Mouse (Mus musculus) G1E-ER4 (cell line): ENCODE data around the gene Gm43064. TPM values are rescaled to one million over a fixed set of nuclear protein-coding genes. Genes with fewer than 3 reads are reported as not detected.

ENCODE experiments used
- GATA1 ChIP-seq: IDR thresholded peaks from one replicate; pipeline ENCODE4 v1.8.0; 2012; ENCODE audit warnings: low read length, inconsistent platforms
- polyA plus RNA-seq: library from polyadenylated mRNA; stranded (reverse); fragments of >175 nt; gene quantifications from 2 replicates; pipeline ENCODE4 v1.2.3, GENCODE M21; 2012

Gene Gm43064
- polyA plus RNA-seq, 1 experiment = 0.12 TPM

DNA sequence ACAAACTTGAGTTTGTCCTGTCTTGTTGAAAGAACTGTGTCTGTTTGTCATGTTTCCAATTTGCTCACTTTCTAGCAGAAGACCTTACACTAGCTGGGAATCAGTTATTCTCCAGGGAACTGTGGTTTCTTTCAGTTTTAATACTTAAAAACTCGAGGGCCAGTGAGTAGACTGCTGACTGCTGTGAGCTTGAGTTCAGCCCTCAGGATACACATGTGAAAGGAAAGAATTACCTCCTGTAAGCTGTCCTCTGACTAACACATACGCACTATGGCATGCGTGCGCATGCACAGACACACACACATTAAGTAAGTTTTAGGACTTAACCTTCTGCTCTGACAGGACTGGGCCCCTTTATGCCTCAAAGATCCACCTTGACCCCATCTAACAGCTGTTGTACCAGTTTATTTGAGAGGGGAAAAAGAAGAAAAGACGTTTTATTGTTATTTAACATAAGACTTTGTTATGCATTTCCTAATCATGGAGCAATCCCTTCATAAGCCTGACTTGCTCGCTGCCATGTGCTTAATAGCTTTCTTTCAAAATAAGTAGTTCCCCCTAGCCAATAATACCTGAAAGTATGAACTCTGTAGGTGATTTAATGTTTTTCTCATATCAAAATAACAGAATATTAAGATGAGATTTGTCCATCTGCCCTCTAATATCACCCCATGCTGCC is 26.0 kb downstream of the Gm43064 start:
- TF ChIP-seq GATA1 = no peak

DNA sequence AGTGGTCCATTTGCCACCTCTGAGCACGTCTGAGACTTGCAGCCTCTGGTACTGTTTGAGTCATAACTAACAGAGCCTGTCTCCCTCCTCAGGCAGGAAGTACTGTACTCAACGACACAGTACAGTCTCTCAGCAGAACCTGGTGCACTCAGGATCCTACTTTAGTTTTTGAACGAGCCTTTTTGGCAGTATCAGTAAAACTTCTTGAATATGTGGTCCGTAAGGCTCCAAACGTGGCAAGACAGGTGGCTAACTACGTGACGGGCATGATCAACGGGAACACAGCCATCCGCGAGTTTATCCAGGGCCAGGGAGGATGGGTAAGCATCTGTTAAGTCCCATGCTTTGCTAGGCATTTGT is 26.6 kb downstream of the Gm43064 start:
- no peak for TF ChIP-seq GATA1

DNA sequence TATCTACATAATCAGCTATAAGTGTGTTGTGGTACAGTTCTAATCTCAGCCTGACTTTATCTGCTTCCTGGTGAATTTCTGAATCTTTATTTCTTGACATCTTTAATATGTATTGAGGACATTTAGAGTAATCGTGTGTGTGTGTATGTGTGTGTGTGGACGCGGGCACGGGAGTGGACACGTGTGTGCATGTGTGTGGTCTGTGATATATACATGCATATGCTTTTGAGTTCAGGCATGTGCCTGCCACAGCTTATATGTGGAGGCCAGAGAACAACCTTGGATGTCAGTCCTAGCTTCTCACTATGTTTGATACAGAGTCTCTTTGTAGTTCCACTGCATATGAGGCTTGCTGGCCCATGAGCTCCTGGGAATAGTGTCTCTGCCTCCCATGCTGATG is 27.1 kb downstream of the Gm43064 start:
- no peak for TF ChIP-seq GATA1

DNA sequence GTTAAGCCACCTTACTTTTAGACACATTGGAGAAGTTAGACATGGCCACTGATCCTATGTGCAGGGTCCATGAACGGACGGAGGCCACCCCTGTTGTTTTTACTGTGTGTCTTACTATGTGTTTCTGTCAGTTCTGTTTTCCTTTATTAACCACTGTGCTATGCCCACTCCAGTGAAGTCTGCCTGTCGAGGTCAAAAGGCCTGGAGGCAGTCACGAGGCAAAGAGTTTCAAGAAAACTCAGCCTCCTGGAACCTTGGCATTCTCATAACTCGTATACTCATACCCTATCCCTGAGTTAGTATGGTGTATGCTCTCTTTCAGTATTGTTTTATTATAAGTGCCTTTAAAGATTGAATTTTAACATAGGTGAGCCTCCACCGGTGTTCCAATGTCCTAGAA is 30.3 kb downstream of the Gm43064 start:
- TF ChIP-seq GATA1 = no peak

DNA sequence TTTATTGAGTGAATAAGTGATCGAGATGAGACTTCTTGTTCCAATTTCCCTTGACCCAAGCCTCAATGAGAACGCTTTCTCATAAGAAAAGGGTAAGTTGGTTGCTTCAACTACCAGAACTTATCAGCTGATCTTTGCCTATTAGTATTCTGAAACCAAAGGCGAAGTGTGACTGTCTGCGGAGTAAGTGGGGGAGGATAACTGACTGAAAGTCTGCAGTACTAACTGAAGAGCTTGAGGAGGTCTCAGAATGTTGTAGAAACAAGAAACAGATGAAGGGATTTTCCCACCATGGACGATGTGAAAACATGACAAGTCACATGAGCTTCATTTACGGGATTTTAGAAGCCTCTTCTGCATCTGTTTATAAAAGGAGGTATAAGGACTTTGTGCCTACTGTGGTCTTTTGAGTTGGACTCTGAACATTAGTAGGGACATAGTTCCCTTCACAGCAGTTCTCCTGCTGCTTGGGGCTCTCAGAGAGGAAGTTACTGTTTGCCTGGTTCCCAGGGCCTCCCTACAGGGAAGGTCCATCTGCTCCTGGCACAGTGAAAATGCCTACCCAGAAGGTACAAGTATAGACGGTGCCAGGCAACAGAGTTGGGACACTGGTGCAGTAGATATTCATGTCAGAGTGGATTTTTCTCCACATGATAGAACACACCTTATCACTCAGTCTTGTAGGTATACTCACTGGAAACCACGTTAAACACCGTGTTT is 41.4 kb downstream of the Gm43064 start:
- no peak for TF ChIP-seq GATA1

- no peak for TF ChIP-seq GATA1
These were observed 42.1 kb downstream of the Gm43064 start for GRCm38 (mm10) chr3:103851481-103851880.

GRCm38 (mm10) chr3:103851882-103852281 is 42.5 kb downstream of the Gm43064 start:
- no peak for TF ChIP-seq GATA1

DNA sequence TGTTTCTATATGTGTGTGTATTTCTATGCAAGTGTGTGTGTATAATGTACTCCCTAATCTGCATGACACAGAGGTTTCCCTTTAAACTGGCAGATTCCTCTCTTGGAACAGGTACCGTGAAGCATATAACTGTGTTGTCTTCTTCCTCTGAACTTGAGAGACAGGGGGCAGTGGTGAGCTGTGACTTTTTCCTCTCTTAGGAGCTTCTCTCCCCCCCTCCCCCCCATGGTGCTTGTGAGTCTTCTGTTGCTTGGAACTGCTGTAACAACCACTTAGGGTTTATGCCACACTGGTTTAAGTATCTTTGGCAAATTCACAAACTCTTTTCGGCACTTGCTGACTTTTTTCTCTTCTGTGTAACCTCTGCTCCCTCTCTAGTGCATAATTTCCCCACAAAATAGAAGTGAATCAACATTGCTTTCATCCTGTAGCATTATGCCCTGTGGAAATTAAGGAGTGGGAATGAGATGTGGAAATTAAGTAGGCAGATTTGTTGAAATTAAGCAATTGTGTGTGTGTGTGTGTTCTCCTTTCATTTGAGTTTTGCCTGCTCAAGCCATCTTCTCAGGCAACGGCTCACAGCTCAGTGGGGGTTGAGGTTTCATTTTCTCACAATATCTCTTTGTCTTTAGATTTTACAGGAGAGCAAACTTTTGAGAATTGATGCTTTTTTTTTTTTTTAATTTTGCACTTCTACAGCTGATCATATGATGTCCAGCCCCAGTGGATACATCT is 43.4 kb downstream of the Gm43064 start:
- TF ChIP-seq GATA1 = no peak

- TF ChIP-seq GATA1 = no peak
These were observed 44.4 kb downstream of the Gm43064 start for GRCm38 (mm10) chr3:103853804-103854203.

- no peak for TF ChIP-seq GATA1
These were observed 47.8 kb downstream of the Gm43064 start for GRCm38 (mm10) chr3:103857036-103857805.

DNA sequence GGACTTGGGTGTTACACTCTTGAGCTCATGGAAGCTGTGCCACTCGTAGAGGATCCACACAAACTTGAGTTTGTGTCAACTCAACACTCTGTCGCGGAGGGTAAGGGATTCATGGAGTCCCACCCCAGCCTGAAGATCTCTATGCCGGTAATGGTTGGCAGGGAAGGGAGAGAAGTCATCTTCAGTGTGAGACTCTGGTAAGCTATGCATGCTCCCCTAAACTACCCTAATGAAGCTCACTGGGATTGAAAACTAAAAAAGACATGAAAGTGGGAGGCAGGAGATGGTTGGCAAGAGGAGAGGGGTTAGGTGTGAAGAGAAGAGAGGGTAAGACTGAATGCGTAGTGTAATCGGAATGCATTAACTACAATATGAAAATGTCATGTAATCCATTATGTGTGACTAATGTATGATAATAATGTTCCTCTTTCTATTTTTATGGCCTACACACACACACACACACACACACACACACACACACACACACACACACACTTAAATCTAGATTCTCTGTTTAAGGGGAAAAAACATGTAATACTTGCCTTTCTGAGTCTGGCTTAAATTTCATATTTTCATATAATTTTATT is 48.7 kb downstream of the Gm43064 start:
- TF ChIP-seq GATA1 = no peak

- TF ChIP-seq GATA1 = no peak
These were observed 49.8 kb downstream of the Gm43064 start, which contains the start of gene Ptpn22 for GRCm38 (mm10) chr3:103858881-103859801. Gene Ptpn22, plus strand, starts transcription at chr3:103859795.

DNA sequence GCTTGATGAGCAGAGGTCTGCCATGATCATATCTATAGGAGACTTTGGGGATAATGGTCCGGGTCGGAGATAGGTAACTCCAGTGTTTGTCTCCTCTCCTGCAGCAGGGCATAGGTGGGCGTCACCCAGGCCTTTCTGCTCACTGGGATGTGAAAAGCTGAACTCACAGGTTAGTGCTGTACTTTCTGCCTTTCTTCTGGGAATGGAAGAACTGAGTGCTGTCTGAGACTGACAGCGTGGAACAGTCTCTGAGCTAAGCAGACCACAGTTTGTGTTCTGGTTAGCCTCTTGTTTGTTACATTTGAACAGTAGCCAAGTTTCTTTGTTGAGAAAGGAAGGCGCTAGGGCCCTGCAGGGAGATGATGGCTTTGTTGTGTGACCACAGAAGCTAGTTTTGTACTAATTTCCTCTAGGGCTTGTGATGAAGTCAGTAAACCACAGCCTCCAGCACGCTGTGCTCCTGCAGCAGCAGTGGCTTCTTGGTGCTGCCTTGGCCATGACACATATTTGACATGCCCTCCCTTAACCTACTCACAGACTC is 50.5 kb downstream of the Gm43064 start:
- no peak for TF ChIP-seq GATA1

- no peak for TF ChIP-seq GATA1
These were observed 53.4 kb downstream of the Gm43064 start for GRCm38 (mm10) chr3:103862721-103863220.
